Mouse (Mus musculus) retina, postnatal 1 day (tissue): ENCODE data around the gene Ssbp3.

Experiments
- DNase-seq: peaks from one replicate; pipeline ENCODE4 v3.0.0-alpha.2; 2012

The Ssbp3 gene

GRCm38 (mm10) chr4:106910201-106911172 is at the start of gene Ssbp3:
TSS of gene Ssbp3 (plus strand) at chr4:106910701.
- peak; percentile 96 for DNase-seq

GRCm38 (mm10) chr4:106861871-106862270 is 48.6 kb upstream of the Ssbp3 start:
- no peak for DNase-seq

GRCm38 (mm10) chr4:106862317-106862716 is 48.2 kb upstream of the Ssbp3 start:
- DNase-seq: no peak

GRCm38 (mm10) chr4:106862767-106863370 is 47.6 kb upstream of the Ssbp3 start:
- DNase-seq: no peak

DNA sequence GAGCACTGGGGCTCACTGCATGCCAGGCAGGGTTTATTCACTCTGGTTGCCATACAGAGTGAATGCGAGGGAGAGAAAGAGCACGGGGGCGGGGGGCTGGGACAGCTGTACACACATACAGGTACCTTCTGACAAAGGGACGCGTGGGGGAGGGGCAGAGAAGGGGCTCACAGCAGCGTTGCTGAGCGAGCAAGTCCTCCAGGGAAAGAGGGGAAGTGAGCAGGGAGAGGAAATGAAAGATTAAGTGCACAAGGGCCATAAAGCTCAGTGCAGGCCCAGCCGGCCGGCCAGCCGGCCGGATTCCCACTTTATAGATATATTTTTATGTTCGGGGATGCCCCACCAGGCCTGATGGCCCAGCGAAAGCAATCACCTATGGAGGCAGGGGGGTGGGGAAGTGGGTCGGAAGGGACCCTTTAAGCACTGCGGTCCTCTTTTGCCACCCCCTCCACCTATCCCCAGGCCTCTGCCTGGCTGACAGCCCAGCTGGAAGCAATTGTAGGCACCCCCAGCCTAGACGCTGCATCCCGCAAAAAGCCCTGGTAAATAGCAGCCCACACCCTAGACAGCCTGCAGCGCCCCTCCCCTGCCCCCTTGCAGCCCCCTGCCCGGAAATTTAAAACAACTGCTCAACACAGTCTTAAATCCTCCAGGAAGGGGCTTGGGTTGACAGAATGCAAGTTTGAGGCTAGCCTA is 44.9 kb upstream of the Ssbp3 start:
- DNase-seq: no peak

DNA sequence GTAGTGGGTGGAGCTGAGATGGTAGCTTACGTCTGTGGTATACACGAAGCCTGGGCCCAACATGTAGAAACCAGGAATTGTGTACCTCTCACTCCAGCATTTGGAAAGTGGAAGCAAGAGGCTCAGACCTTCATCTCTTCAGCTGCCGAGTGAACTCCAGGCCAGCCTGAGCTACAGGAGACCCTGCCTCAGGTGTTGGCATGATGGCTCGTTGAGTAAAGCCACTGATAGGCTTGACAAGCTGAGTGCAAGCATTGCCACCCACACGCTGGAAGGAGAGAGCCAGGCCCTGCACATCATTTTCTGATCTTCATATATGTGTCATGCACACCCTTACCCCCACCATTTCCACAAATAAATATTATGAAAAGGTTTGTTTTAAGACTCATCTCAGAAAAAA is 44.1 kb upstream of the Ssbp3 start:
- no peak for DNase-seq

GRCm38 (mm10) chr4:106866845-106867244 is 43.7 kb upstream of the Ssbp3 start:
- DNase-seq: peak; percentile 97

GRCm38 (mm10) chr4:106868737-106869438 is 41.6 kb upstream of the Ssbp3 start:
- DNase-seq: no peak

- DNase-seq: no peak
These were observed 41.0 kb upstream of the Ssbp3 start for GRCm38 (mm10) chr4:106869539-106869951.

- peak; percentile 56 for DNase-seq
These were observed 39.9 kb upstream of the Ssbp3 start for GRCm38 (mm10) chr4:106870556-106870955.

DNA sequence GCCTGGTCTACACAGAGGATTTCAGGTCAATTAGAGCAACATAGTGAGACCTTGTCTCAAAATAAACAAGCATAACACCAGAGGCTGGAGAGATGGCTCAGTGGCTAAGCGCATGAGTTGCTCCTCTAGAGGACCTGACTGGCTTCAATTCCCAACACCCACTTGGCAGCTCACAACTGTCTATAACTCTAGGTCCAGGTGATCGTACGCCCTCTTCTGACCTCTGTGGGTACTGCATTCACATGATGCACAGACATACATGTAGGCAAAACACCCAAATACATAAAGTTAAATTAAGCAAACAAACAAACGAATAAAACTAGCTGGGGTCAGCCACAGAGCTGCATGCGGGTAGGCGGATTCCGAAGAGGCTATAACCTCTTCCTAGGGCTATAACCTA is 36.0 kb upstream of the Ssbp3 start:
- DNase-seq: no peak

DNA sequence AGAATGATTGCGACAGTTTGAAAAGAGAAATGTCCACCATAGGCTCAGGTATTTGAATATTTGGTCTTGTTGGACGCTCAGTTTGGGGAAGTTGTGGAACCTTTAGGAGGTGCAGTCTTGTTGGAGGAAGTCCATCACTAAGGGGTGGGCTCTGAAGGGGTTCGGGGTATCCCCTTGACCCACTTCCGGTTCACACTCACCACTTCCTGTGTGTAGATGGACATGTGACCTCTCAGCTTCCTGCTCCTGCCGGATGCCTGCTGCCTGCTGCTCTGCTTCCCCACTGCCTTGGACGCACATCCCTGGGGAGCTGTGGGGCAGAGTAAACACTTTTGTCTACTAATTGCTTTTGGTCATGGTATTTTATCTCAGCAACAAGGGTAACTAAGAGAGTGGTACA is 29.4 kb upstream of the Ssbp3 start:
- DNase-seq: no peak

DNA sequence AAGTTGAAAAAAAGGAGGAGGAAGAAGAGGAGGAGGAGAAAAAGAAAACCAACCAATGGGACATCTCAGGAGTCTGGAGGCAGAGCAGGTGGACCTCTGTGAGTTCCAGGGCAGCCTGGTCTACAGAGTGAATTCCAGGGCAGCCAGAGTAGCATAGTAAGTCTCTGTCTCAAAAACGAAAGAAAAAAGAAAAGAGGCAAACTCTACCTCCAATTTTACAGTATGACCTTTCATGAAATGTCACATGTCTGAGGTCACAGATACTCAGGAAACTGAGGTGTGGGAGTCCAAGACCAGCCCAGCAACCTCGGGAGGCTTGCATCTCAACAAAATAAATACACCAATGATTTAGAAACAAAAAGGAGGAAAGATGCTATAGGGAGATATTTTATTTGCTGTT is 27.4 kb upstream of the Ssbp3 start:
- no peak for DNase-seq

- DNase-seq: no peak
These were observed 24.0 kb upstream of the Ssbp3 start for GRCm38 (mm10) chr4:106886307-106887085.

DNA sequence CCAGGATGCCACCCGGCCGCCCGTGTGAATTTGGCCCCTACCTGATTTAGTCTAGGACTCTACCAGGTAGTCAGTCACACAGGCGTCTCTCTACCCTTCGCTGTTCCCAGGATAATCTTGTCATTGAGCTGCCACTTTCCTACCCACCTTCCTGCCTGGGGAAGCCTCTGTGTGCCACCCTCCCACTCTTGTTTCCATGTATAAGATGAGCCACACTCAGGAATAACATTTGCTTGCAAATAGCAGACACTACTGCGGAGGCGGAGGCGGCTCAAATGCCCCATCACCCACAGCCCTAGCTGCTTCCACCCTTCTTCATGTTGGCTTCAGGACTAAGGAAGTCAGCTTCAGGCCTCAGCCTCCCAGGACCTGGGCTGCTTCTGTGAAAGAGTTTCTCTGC is 14.4 kb upstream of the Ssbp3 start:
- no peak for DNase-seq

GRCm38 (mm10) chr4:106898923-106899322 is 11.6 kb upstream of the Ssbp3 start:
- peak; percentile 29 for DNase-seq

DNA sequence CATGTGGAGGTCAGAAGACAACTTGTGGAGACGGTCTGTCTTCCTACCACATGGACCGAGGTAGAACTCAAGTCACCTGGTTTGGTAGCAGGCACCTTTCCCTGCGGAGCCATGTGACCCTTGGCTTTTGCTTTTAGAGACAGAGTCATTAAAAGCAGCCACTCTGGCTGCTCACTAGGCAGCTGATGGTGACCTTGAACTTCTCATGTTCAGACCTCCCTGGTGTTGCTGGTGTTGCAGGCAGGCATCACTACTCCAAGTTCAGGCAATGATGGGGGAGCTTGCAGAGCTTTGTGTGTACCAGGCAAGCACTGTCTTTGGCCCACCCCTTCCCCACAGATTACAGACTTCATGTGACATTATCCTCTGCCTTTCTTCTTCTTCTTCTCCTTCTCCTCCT is 11.0 kb upstream of the Ssbp3 start:
- DNase-seq: no peak

DNA sequence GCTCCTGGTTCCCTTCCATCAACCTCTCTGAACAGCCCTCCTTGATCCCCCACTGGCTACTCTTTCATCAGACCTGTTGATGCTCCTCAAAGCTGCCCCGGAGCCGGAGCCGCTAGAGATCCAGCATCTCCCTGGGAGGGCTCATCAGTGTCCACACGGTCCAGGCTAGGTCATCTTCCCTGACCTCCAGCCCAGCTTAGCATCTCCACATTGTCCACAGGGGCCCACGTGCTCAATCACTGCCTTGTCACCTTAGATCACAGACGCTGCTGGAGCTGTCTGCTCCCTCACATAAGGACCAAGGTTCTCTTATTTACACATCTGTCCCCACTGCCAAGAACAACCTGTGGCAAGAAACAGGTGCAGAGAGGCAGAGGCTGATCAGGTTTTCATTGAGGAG is 9.8 kb upstream of the Ssbp3 start:
- DNase-seq: peak; percentile 21

GRCm38 (mm10) chr4:106901610-106902009 is 8.9 kb upstream of the Ssbp3 start:
- DNase-seq: no peak

GRCm38 (mm10) chr4:106902157-106902556 is 8.3 kb upstream of the Ssbp3 start:
- DNase-seq: no peak

GRCm38 (mm10) chr4:106905898-106906297 is 4.6 kb upstream of the Ssbp3 start:
- DNase-seq: no peak
